Mouse (Mus musculus) lung, postnatal 4 days (tissue): ENCODE data around the gene Commd1.
A peak's percentile ranks its signal among the peaks of the same experiment; 100 is the strongest.

Experiments used
- DNase-seq, 2 experiments: peaks; one replicate each; pipeline ENCODE4 v3.0.0; 2021

Commd1 gene

GRCm38 (mm10) chr11:22989786-22990185 lies 7.6 kb upstream of the Commd1 start:
- no peak for DNase-seq

GRCm38 (mm10) chr11:22987357-22987756 lies 5.2 kb upstream of the Commd1 start:
- DNase-seq = peak in 1 of 2 experiments; percentile 45

- no peak for DNase-seq
These were observed 3.3 kb upstream of the Commd1 start for GRCm38 (mm10) chr11:22985510-22985909.

- DNase-seq = no peak
These were observed 664 bp upstream of the Commd1 start for GRCm38 (mm10) chr11:22982846-22983245.

GRCm38 (mm10) chr11:22981543-22981950 lies 635 bp downstream of the Commd1 start:
- DNase-seq = peak in 1 of 2 experiments; percentile 31

GRCm38 (mm10) chr11:22981041-22981440 lies 1.1 kb downstream of the Commd1 start:
- no peak for DNase-seq

- no peak for DNase-seq
These were observed 3.0 kb downstream of the Commd1 start for GRCm38 (mm10) chr11:22979221-22979620.

GRCm38 (mm10) chr11:22978711-22979110 lies 3.5 kb downstream of the Commd1 start:
- no peak for DNase-seq

GRCm38 (mm10) chr11:22978215-22978614 lies 4.0 kb downstream of the Commd1 start:
- no peak for DNase-seq

- DNase-seq = no peak
These were observed 8.6 kb downstream of the Commd1 start for GRCm38 (mm10) chr11:22973599-22973998.

GRCm38 (mm10) chr11:22972746-22973526 lies 9.2 kb downstream of the Commd1 start:
- DNase-seq = peak; percentile 84 to 87

- peak; percentile 65 to 73 for DNase-seq
These were observed 10.1 kb downstream of the Commd1 start, which contains the start of gene Zrsr1 for GRCm38 (mm10) chr11:22971835-22972709. TSS of gene Zrsr1 (plus strand) at chr11:22972005.

- DNase-seq = no peak
These were observed 11.6 kb downstream of the Commd1 start for GRCm38 (mm10) chr11:22970546-22970945.

- no peak for DNase-seq
These were observed 12.7 kb downstream of the Commd1 start for GRCm38 (mm10) chr11:22969486-22969885.

GRCm38 (mm10) chr11:22965503-22965902 lies 16.7 kb downstream of the Commd1 start:
- no peak for DNase-seq

GRCm38 (mm10) chr11:22964401-22964800 lies 17.8 kb downstream of the Commd1 start:
- DNase-seq = no peak

- DNase-seq = no peak
These were observed 20.1 kb downstream of the Commd1 start for GRCm38 (mm10) chr11:22962101-22962500.

- no peak for DNase-seq
These were observed 24.3 kb downstream of the Commd1 start for GRCm38 (mm10) chr11:22957791-22958374.

GRCm38 (mm10) chr11:22956830-22957229 lies 25.4 kb downstream of the Commd1 start:
- peak; percentile 77 to 81 for DNase-seq

GRCm38 (mm10) chr11:22956346-22956745 lies 25.8 kb downstream of the Commd1 start:
- DNase-seq = no peak

GRCm38 (mm10) chr11:22952668-22953067 lies 29.5 kb downstream of the Commd1 start:
- DNase-seq = no peak

- DNase-seq = no peak
These were observed 32.1 kb downstream of the Commd1 start for GRCm38 (mm10) chr11:22950131-22950530.

GRCm38 (mm10) chr11:22949101-22949500 lies 33.1 kb downstream of the Commd1 start:
- DNase-seq = no peak
